Mouse (Mus musculus): ENCODE measurements around the gene Gng11. TPM values are rescaled to one million over a fixed set of nuclear protein-coding genes. Genes with fewer than 3 reads are reported as not detected.

Gene Gng11
- total RNA-seq (2017): 27.0 and 27.5 TPM in 2 replicates

DNA sequence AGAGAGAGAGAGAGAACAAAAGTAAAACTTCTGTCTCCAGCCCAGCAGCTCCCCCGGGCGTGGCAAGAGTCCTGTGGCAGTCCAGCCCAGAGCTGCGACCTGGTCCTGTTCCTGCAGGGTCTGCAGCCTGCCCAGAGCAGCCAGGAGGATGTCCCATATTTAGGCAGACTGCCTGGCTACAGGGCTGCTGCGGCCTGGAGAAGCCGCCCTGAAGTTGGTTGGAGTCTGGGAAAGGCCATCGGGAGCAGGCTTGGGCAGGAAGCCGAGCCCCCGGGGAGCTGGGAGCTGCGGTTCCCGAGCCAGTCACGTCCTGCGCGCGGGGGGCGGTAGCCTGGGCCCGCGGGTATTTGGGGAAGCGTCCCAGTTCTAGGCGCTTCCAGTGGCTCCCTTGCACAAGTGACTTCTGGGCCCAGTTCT, at the start of gene Gng11:
Gene Gng11 (plus strand): TSS at position 15 of the 417 bp plus-strand sequence.
- no peak for ATAC-seq (ENCODE audit: extremely low read depth, insufficient number of reproducible peaks, low FRiP score, poor library complexity, severe bottlenecking)

DNA sequence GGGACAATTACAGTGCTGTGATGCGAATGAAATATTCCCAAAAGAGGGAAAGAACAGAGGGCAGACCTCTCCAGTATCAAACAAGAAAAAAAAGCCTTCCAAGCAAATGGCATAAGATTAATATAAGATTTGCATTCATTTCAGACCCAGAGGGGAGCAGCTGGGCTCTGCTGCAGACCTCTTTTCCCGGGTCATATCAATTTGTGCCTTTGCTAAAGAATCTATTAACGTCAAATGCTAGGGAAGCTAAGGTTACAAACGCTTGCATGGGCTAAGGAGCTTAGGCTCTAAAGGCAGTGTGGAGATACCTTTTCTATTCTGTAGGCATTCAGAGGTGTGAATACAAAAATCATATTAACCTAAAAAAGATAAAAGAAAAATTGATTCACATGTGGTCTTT, 48.7 kb upstream of the Gng11 start:
- no peak for ATAC-seq (ENCODE audit: extremely low read depth, insufficient number of reproducible peaks, low FRiP score, poor library complexity, severe bottlenecking)

DNA sequence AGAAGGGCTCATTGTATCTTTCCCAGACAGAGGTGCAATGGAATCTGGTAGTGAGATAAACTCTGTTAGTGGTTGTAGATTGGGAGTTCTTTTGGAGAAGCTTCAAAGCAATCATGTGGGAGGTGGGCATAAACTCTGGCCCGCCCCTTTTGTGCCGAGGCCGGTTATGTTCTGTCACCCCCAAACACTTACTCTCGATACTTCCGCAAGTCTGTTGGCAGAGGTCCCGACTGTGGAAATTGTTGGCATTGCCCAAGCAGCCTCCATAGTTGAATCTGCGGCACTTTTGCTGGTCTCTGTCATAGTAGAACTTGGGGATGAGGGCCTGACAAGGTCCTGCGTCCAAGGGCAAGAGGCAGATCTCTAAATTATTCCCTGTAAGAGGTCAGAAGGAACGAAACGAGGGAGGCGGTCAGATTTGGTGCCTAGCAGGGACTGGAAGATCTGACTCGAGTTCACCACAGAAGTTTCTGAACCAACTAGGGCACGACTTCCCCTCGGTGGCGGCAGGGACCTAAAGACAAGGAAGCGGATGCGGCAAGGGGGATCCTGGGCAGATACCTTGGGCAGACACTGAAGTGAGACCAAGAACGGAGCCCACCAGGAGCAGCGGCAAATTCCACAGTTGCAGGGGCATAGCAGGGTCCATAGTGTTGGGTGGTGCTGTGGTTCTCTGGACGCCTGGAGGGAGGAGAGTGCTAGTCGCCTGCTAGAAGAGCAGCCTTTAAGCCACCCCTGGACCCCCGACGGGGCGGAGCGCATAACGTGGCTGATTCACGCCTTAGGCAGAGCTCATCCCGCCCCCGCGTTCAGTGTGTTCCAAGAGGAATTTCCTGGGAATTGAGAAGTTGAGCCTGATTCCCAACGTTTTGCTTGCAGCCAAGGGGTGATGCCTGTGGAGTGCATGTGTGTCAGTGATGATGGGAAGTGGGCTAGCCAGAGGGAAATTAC, 35.8 kb upstream of the Gng11 start:
- ATAC-seq (ENCODE audit: extremely low read depth, insufficient number of reproducible peaks, low FRiP score, poor library complexity, severe bottlenecking): peak; percentile 30; the same call in 1 of the 2 replicates

DNA sequence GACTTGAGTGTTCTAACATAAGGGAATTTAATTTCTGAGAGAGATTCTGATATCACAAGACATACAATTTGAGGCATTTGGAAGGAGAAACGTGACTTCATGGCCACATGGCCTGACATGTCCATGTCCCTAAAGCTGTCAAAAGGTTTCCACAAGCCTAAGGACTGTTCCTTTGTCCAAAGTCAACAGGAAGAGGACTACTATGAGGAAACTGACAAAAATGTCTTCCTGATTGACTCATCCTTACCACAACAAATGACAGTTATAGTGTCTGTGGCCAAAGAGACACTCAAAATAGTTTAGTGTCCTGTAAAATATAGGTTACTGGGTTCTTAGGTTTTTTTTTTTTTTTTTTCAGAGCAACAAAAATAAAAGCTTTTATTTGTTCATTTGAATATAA, 30.0 kb upstream of the Gng11 start:
- ATAC-seq (ENCODE audit: extremely low read depth, insufficient number of reproducible peaks, low FRiP score, poor library complexity, severe bottlenecking): no peak

DNA sequence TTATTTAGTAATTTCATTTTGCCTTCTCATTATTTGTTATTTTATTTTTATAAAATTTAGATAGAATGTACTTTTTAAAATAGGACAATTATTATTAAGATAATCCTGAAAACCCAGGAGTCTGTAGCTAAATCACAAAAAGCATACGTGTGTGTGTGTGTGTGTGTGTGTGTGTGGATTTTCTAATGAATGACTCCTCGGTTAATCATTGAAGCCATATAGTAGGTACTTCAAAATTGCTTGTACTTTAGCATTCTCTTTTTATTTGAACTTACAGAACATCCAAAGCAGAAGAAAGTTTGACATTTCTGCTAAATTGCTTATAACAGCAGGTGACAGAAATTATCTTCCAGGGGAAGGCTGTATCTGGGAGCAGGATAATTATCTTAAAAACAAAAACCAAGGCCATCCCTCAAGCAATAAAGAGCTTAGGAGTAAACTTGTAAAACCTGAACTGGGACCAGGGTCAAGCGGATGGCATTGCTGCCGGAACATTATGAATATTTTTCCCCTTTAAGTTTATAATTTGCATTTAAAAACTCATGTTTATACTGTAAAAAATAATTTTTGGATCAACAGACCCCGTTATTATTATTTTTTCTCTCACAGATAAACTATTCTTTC, 20.9 kb upstream of the Gng11 start:
- ATAC-seq (ENCODE audit: extremely low read depth, insufficient number of reproducible peaks, low FRiP score, poor library complexity, severe bottlenecking): no peak

DNA sequence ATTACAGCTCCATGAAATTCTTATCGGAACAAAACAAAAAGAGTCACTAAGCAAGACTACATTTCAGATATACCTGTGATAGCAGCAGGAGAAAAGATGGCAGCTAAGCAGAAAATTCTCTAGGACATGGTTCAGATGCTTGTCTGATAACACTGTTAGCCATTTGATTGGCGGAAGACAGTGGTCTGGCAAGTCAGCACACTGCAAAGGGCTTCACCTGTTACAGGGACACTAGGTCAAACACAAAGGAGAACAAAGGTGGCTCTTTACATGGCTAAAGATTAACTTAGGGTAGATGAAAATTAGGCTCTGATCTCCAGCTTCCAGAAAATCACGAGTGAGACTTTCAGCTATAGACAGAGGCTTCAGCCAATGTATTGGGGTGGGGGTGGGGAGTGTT, 15.0 kb upstream of the Gng11 start, which contains the start of gene Tfpi2:
Gene Tfpi2 (minus strand): TSS at position 170 of the 400 bp plus-strand sequence.
- ATAC-seq (ENCODE audit: extremely low read depth, insufficient number of reproducible peaks, low FRiP score, poor library complexity, severe bottlenecking): no peak

DNA sequence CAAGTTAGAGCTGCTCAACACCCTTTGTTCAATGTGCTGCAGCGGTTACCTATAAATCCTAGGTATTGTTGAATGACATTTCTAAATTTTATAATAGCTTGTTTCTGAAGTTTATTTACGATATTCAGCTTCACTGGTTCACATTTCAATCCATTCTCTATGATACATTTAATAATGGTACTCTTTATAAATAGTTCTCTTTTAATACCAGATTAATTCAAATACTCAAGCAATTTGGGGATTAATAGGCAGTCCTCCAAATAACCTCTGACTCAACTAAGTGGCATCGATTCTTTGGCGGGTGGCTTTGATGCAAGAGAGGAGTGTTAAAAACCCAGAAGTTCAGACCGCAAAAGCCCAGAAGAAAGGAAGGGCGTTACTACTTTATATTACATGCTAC, 10.2 kb upstream of the Gng11 start, which contains the start of gene Gngt1:
Gene Gngt1 (plus strand): TSS at position 301 of the 400 bp plus-strand sequence.
- ATAC-seq (ENCODE audit: extremely low read depth, insufficient number of reproducible peaks, low FRiP score, poor library complexity, severe bottlenecking): no peak

DNA sequence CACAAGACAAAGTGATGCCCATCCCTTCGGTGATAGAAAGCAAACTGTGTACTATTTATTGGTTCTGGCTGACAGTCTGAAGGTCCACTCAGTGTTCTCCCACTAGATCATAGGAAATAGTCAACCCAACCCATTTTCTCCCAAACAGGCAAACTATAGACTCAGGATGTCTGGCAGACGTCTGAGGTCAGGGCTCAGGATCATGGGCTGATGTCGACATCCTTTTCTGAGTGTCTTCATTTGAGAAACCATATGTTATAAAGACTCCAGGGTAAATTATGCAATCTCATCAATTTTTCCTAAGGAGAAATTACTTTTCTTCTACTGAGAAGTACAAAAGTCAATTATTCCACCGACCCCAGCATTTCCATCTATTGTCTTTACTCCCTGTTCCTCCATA, 5.6 kb upstream of the Gng11 start:
- ATAC-seq (ENCODE audit: extremely low read depth, insufficient number of reproducible peaks, low FRiP score, poor library complexity, severe bottlenecking): no peak

DNA sequence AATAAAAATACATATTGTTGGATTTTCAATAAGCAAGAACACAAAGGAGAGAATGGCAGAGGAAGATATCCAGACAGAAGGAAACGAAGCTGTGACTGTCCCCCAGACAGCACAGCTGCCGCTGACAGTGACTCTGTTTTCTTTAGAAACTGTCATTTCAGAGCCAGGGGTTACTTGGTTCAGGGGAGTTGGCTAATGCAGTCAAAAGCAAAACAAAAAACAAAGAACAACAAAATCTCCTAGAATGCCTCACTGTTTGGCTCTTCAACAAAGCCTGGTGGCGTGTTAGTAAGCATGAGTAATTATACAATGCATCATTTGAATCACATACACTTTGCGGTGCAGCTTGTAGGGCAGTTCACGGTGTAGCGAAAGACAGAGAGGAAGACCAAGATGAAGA, 4.4 kb upstream of the Gng11 start:
- ATAC-seq (ENCODE audit: extremely low read depth, insufficient number of reproducible peaks, low FRiP score, poor library complexity, severe bottlenecking): no peak

DNA sequence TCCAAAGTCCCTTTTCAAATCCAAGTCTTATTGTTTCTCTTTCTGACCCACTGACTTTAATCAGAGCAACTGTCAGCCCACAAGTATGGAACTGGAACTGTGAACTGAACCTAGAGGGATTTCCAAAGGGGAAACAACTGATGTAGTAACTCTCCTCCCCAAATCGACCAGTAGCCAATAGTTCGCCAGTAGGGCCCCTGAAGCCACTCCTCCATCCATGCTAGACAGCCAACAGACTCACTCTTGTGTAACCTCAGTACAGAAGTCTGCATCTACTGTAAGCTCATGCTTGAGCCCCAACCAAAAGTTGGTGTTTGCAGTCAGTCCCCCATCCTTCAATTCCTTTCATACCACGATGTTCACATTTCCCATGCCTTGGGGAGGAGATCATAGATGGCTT, 3.0 kb upstream of the Gng11 start:
- no peak for ATAC-seq (ENCODE audit: extremely low read depth, insufficient number of reproducible peaks, low FRiP score, poor library complexity, severe bottlenecking)

DNA sequence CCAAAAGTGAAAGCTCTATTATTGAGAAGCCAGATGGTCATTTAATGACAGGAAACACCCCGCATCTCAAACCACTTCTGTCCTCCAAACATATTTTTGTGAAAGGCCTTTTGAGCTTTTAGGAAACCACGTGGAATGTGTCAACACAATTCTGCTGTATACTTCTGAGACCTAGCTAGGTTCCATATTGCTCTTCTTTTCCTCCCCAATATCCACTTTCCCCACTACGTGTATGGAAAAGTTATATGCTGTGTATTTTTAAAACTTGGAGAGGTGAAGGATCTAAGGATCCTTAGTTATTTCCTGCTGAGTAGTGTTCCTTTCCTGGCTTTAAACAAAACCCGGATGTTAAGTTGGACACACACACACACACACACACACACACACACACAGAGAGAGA, 259 bp upstream of the Gng11 start:
- no peak for ATAC-seq (ENCODE audit: extremely low read depth, insufficient number of reproducible peaks, low FRiP score, poor library complexity, severe bottlenecking)

DNA sequence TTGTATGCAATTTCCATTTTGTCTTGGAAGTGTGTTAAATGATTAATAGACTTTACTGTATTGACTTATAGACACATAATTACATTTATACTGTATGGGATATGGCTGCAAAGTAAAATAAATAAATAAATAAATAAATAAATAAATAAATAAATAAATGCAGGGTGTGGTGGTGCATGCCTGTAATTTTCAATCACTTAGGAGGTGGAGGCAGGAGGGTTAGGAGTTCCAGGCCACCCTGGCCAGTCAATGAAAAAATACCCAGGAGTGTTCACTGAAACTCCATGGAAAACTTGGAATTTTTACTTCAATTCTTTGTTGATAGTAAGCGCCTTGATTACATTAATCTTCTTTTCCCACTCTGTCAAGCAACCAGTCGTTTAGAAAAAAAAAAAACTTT, 1.1 kb downstream of the Gng11 start:
- no peak for ATAC-seq (ENCODE audit: extremely low read depth, insufficient number of reproducible peaks, low FRiP score, poor library complexity, severe bottlenecking)

DNA sequence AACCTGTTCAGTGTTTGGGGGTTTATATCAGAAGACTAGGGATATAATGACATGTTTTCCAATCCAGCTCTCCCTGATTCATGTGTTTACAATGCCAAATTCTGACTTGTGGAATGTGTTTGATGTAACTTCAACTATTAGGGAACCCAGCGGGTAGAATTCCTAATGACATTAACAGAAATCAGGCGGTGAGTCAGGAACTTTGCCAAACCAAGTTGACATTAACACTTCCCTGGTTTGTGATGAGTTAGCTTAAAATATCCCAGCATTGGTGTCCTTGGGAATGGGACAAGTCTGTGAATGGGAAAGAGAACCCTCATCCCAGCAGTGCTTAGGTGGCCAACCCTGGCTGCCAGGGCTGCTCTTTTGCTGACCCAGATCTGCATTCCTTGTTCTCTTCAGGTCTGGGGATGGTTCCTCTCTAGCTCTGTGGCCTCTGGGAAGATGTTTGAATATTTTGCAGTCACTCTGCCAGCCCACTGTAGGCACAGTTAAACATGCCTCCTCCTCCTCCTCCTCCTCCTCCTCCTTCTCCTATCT, 4.9 kb downstream of the Gng11 start:
- ATAC-seq (ENCODE audit: extremely low read depth, insufficient number of reproducible peaks, low FRiP score, poor library complexity, severe bottlenecking): no peak

DNA sequence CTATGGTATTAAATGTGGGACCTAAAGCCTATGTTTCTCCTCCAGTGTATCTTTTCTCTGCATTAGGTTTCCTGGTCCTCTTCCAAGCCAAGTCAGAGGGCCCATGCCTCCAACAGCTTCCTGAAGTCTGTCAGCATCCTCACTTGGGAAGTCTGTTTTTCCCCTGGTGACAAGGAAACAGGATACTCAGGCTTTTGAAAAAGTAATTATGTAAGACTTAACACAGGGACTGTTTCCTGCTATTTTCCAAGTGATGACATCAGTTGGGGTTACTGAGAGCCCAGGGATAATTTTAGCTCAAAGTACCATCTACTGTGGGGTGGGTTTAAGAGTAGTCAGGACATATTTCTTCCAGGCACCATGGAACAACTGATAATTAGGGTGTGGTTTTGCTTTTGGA, 5.8 kb downstream of the Gng11 start:
- no peak for ATAC-seq (ENCODE audit: extremely low read depth, insufficient number of reproducible peaks, low FRiP score, poor library complexity, severe bottlenecking)

DNA sequence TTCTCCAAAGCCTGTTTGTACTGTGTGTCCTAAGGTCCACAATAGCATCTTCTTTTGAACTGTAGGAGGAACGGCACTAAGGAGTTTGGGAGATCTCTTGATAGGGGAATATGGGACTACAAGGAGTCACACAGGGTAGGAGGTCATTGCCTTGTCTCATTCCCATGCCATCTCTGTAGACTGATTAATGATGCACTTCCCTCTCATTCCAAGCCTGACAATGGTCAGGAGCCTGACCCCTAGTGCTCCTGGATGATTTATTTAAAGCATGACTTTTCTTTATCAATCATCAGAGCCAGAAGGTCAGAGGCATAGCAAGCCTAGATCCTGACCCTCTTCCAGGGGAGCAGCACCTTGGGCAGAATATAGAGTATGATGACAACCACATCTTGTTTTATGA, 18.9 kb downstream of the Gng11 start:
- no peak for ATAC-seq (ENCODE audit: extremely low read depth, insufficient number of reproducible peaks, low FRiP score, poor library complexity, severe bottlenecking)

DNA sequence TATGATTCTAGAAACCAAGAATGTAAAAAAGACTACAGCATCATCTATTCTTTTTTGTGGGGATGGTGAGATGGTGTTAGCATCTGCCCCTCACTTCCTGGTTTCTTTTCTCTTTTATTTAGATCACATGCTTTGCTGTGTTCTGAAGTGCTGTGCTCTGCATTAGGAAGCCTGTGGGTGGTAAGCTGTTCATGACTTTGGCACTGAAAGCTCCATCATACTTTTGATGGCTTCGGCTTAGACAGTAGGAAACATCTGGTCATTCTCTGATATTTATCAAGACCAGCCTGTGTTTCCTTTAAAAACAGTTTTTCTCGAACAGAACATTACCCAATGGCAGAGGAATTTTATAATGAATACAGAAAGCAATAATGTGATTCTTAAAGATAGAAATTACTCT, 22.7 kb downstream of the Gng11 start:
- ATAC-seq (ENCODE audit: extremely low read depth, insufficient number of reproducible peaks, low FRiP score, poor library complexity, severe bottlenecking): no peak

DNA sequence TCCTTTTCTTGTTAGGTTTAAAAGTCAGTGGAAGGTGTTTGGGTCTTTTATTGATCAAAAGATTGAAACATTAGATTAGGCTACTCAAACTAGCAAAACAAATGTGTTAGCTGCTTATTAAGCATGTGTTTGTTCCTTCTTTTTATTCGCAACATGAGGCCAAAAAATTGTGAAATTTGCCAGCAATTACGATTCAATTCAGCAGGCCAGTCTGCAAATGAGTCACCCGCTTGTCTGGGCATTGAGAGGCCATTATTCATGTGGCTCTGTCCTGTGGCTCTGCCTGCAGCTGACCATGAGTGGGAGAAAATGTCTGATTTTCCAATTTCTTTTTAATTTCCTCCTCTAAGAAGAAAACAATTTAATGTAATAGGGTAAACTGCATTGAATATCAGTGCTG, 27.3 kb downstream of the Gng11 start:
- ATAC-seq (ENCODE audit: extremely low read depth, insufficient number of reproducible peaks, low FRiP score, poor library complexity, severe bottlenecking): no peak

DNA sequence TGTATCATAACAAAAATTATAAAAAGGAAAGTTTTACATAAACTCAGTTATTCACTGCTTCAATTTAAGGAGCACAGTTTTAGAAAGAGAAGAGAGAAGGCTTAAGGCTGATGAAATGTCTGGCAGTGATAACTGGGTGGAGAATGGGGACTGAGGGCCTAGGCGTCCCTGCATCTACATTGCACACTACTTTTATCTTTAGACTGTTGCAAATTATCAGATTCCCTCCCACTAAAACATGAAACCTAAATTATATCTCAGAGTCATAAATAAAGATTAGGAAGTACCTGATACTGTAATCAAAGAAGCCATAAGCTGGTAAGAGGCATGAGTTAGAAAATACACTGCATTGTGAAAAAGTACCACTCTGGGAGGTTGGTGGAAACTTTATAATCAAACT, 38.1 kb downstream of the Gng11 start:
- no peak for ATAC-seq (ENCODE audit: extremely low read depth, insufficient number of reproducible peaks, low FRiP score, poor library complexity, severe bottlenecking)

DNA sequence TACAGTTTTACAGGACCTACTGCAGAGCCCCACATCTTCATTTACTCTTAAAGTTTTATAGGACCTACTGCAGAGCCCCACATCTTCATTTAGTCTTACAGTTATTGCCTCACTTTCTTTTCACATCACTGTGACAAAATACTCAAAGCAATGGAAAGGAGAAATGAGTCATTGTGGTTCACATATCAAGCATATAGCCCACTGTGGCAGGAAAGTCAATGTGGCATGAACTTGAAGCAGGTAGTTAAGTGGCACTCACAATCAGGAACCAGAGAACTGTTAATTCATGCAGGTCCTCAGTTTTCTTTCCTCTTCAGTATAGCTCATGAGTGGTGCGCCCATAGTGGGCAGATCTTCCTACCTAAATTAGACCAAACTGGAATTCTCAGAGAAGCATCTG, 43.5 kb downstream of the Gng11 start:
- ATAC-seq (ENCODE audit: extremely low read depth, insufficient number of reproducible peaks, low FRiP score, poor library complexity, severe bottlenecking): no peak

DNA sequence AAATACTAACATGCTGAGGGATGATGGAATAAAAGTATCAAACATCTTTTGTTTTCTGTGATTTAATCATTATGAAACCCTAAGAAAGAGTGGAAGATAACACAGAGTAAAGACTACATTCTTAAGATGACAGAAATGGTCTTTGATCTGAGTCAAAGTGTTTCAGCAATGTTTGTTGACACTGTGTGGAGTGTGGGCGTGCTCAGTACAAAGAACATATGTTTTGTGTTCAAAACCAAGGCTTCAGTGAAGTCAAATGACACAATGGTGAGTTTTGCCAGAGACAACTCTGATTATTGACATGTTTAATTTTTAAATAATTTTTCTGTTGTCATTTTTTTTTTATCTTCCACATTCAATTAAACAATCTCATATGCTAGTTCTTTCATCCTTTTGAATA, 49.1 kb downstream of the Gng11 start:
- ATAC-seq (ENCODE audit: extremely low read depth, insufficient number of reproducible peaks, low FRiP score, poor library complexity, severe bottlenecking): no peak

Data from neutrophil, adult 5-6 weeks (primary cell).